Comparison of ENCODE assay signal across 8 mouse cellular contexts in genomic region chr17:6406972-6407371, GRCm38 (mm10). TPM values are rescaled to one million over a fixed set of nuclear protein-coding genes. Genes with fewer than 3 reads are reported as not detected.
DNase-seq lines count a peak whose midpoint lies in the region; ATAC-seq and TF ChIP-seq lines count a peak whose summit lies in the region.
"Not testable (repeated sequence)": the region's sequence is repeated elsewhere in the genome, so short reads cannot be mapped to it uniquely, and the experiment has no call there.

No protein-coding gene starts in this region.

- not testable (repeated sequence) for H3K27ac ChIP-seq in embryonic facial prominence, embryonic 11.5 days (replicated peaks; ENCODE audit: low read depth, low read length); kidney, embryonic 14.5 days (ENCODE audit: low read depth, low read length); liver, postnatal 0 days (ENCODE audit: low read depth)

- H3K79me2 ChIP-seq in myocyte (ENCODE audit: control insufficient read depth, insufficient read depth): not testable (repeated sequence)

- TF ChIP-seq POLR2A in myocyte (IDR thresholded peaks at IDR 0.05; ENCODE audit: insufficient read length, low read depth): not testable (repeated sequence)

- not testable (repeated sequence) for H3K4me1 ChIP-seq in embryonic facial prominence, embryonic 11.5 days (ENCODE audit: control insufficient read depth, insufficient read depth, low read length); kidney, embryonic 14.5 days (ENCODE audit: control insufficient read depth, insufficient read depth, low read length); liver, postnatal 0 days (ENCODE audit: insufficient read depth)

- not testable (repeated sequence) for H3K27me3 ChIP-seq in embryonic facial prominence, embryonic 11.5 days (ENCODE audit: control insufficient read depth, insufficient read depth, low read length); kidney, embryonic 14.5 days (ENCODE audit: control insufficient read depth, insufficient read depth, low read length); liver, postnatal 0 days (ENCODE audit: insufficient read depth, low read length); myocyte (ENCODE audit: control insufficient read depth, insufficient read depth, insufficient read length)

- not testable (repeated sequence) for H3K4me2 ChIP-seq in embryonic facial prominence, embryonic 11.5 days (ENCODE audit: low read depth, low read length); kidney, embryonic 14.5 days (replicated peaks; ENCODE audit: low read depth, low read length); liver, postnatal 0 days (ENCODE audit: low read depth, low read length); myocyte (ENCODE audit: low read depth)

- 0 out of 2 replicates have a peak, but pooled peaks have one; percentile 32 for ATAC-seq in embryonic facial prominence, embryonic 11.5 days (replicated peaks; ENCODE audit: insufficient number of reproducible peaks, low FRiP score, low TSS enrichment, low read depth)
- ATAC-seq in granulocyte monocyte progenitor cell, adult 5-6 weeks (replicated peaks; ENCODE audit: poor library complexity, severe bottlenecking): peak; percentile 99
- peak; percentile 76; the same call in 1 of the 2 replicates for ATAC-seq in kidney, embryonic 14.5 days (ENCODE audit: low FRiP score, low TSS enrichment)
- ATAC-seq in liver, postnatal 0 days: peak; percentile 92

- peak; percentile 53 for DNase-seq in adrenal gland, adult 2 months
- DNase-seq in embryonic facial prominence, embryonic 11.5 days (ENCODE audit: low spot score); liver, postnatal 0 days: not testable (repeated sequence)
- peak; percentile 83 for DNase-seq in lung, postnatal 10 days
- DNase-seq in urinary bladder, postnatal 14 days (ENCODE audit: low spot score): peak; percentile 82

- not testable (repeated sequence) for H3K9ac ChIP-seq in embryonic facial prominence, embryonic 11.5 days (replicated peaks; ENCODE audit: low read length); kidney, embryonic 14.5 days (ENCODE audit: low read depth, low read length); liver, postnatal 0 days (replicated peaks)

- not testable (repeated sequence) for H3ac ChIP-seq in myocyte (ENCODE audit: control insufficient read depth, insufficient read length)

- TF ChIP-seq CTCF in liver, postnatal 0 days (IDR thresholded peaks at IDR 0.05; ENCODE audit: low read depth): not testable (repeated sequence)

- H3K4me3 ChIP-seq in embryonic facial prominence, embryonic 11.5 days (ENCODE audit: low read depth, low read length); kidney, embryonic 14.5 days (ENCODE audit: low read length); liver, postnatal 0 days (ENCODE audit: low read depth, low read length); myocyte: not testable (repeated sequence)

- WGBS in embryonic facial prominence, embryonic 11.5 days: no CpG with 5 or more reads among the region's 2 CpGs
- 71% methylated on average over 1 of the region's 2 CpGs for WGBS in kidney, embryonic 14.5 days
- 50% methylated on average over 1 of the region's 2 CpGs for WGBS in liver, postnatal 0 days (ENCODE audit: insufficient replicate concordance)

- not testable (repeated sequence) for H3K36me3 ChIP-seq in embryonic facial prominence, embryonic 11.5 days (replicated peaks; ENCODE audit: control insufficient read depth, insufficient read depth, low read depth, low read length); kidney, embryonic 14.5 days (ENCODE audit: control insufficient read depth, insufficient read depth, low read length); liver, postnatal 0 days (replicated peaks; ENCODE audit: insufficient read depth, low read length); myocyte (ENCODE audit: control insufficient read depth, insufficient read depth)

- H3K9me3 ChIP-seq in embryonic facial prominence, embryonic 11.5 days (replicated peaks; ENCODE audit: control insufficient read depth, low read length); kidney, embryonic 14.5 days (ENCODE audit: control insufficient read depth, low read length); liver, postnatal 0 days (ENCODE audit: low read length): not testable (repeated sequence)

- TF ChIP-seq EP300 in liver, postnatal 0 days (IDR thresholded peaks at IDR 0.05; ENCODE audit: low read depth): not testable (repeated sequence)

TF ChIP-seq in myocyte, 11 proteins besides CTCF, POLR2A, EP300 and RAD21:
- TF ChIP-seq CEBPB (IDR thresholded peaks at IDR 0.05; ENCODE audit: insufficient read depth, poor library complexity, severe bottlenecking): peak; percentile 69

RNA-seq across cellular contexts. Expression of gene Dynlt1b, which starts 22.9 kb away (rescaled TPM):
- 100 to 1,000 TPM; 116 to 142 TPM for total RNA-seq in adrenal gland, adult 2 months (2021)
- 150 and 165 TPM in 2 replicates for polyA plus RNA-seq in adrenal gland, adult 2 months (2012; rRNA removed)
- 546 and 573 TPM in 2 replicates for polyA plus RNA-seq in embryonic facial prominence, embryonic 11.5 days (2014; fragmentation: Nextera tagmentation; extraction: Ambion mirVana)
- total RNA-seq in granulocyte monocyte progenitor cell, adult 5-6 weeks (2014; fragmentation: Nextera tagmentation): 96.0 and 128 TPM in 2 replicates
- 142 and 194 TPM in 2 replicates for total RNA-seq in granulocyte monocyte progenitor cell, adult 5-6 weeks (2017)
- polyA plus RNA-seq in kidney, embryonic 14.5 days (2014; fragmentation: Nextera tagmentation; extraction: Ambion mirVana): 506 and 609 TPM in 2 replicates
- 164 and 165 TPM in 2 replicates for polyA plus RNA-seq in liver, postnatal 0 days (2015; fragmentation: Nextera tagmentation; extraction: Ambion mirVana)
- 201 TPM for polyA plus RNA-seq in myocyte (2012; fragmentation: generic; extraction: Trizol)

Comparison
In these comparisons a context has a peak if more than half of its experiments do, and no peak if none do; other contexts are left out.
1. ATAC-seq: peak in every context shown above with its lines; median percentile 99 in granulocyte monocyte progenitor cell, adult 5-6 weeks; 92 in liver, postnatal 0 days; 76 in kidney, embryonic 14.5 days; 32 in embryonic facial prominence, embryonic 11.5 days.